Mouse (Mus musculus): ENCODE measurements at regions not wholly inside any gene's neighbourhood (a gene's known extent, or its start where the extent isn't known, plus 50 kb on each side); places are given as distances from the start of the nearest gene placed in this dataset.

GRCm38 (mm10) chr2:159889701-159890100 is 444.3 kb downstream of the Gm826 start:
- DNase-seq, result no peak

- DNase-seq, result no peak
Measured at GRCm38 (mm10) chr2:159884773-159885459, 449.0 kb downstream of the Gm826 start.

DNA sequence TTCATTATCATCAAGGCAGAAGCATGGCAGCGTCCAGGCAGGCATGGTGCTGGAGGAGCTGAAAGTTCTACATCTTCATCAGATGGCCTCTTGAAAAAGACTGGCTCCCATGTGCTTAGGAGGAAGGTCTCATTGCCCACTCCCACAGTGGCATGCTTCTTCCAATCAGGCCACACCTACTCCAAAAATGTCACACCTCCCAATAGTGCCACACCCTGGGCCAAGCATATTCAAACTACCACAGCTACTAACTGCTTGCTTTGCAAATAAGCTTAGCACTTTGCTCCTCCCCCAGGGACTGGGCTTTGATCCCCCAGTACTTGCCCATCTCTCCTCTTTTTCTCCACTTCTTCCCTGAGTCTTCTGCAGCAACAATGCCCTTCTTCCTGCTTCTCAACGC is 467.0 kb downstream of the Gm826 start:
- no peak for DNase-seq

DNA sequence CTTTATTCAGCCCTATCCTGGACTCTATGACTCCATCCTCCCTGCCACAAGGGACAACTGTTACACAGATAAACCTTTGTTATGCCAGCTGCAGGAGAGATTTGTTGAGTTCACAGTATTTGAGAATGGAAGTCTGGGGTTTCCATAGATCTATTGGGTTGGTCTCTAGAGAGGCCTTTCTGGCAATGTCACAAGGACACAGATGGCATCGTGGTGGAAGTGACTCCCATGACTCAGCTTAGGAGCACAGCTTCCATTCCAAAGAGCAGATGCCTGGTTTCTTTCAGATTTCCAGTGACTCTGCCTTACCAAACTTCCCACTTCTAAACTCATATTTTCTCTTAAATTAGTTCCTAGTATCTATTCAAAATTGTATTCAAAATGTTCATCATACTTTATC is 467.6 kb downstream of the Gm826 start:
- DNase-seq, result no peak

DNA sequence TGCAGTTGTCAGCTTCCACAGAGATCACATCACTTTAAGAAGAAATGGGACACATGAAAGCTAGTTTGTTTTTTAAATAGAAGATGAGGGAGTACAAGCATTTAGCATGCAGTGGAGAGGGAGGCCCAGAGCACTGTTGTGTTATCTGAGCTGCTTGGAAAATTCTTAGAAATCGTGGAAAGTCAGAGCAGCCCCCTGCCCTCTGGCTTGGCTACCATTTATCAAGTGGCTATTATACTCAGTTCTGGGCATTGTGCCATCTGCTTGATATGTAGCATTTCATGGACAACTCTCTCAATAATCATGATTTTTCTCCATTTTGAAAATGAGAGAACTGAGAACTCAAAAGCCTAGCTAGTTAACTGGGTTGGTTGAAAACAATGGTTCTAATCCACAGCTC is 470.8 kb downstream of the Gm826 start:
- DNase-seq, result no peak

DNA sequence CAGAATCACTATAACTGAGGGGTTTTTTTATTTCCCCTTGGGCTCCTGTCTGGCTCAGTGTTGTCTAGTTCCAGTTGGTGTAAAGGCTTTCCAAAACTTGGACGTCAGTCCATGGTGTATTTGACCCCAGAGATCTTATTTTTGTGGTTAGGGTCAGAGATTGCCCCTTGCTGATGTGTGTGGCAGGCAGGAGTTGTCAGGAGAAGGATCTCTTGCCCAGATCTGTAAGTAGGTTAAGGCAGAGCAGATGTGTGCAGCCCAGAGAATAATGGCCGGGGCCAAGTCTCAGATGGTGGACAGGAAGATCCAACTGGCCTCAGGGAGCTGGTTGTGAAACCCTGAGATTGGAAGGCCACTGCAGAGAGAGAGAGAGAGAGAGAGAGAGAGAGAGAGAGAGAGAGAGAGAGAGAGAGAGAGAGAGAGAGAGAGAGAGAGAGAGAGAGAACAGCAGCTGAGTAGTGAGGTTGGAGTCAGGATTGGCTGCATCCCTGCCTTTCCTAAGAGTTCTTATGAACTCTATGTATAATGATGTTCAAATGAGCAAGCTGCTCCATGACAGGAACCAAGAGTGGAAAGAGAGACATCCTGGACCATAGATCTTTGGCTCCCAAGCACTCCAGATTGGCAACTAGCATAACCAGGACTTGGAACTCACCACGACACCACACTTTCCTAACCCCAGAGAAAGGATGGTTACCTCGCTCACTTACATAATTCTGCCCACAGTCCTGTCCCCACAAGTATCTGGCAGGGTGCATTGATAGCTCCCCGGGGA is 479.9 kb downstream of the Gm826 start:
- DNase-seq, result no peak

DNA sequence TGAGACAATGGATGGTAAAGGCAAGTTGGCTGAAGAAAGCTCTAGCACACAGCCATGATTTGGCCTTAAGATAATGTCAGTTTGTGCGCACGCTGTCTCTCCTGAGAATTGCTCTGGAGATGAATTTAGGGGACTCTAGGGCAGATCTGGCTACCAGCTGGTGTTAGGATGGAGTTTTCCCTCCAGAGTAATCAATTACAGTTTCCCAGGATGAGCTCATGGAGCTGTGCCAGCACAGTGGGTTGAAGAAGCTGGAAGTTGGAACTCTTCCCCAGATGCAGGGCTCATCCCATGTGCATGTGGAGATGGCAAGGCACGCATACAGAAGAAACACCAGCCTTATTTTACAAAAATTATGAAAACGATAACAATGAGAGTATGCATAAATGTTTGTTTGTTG is 481.0 kb downstream of the Gm826 start:
- DNase-seq, result no peak

GRCm38 (mm10) chr2:159832488-159833113 is 501.4 kb downstream of the Gm826 start:
- no peak for DNase-seq

- no peak for DNase-seq
Measured at GRCm38 (mm10) chr2:159826417-159826816, 507.5 kb downstream of the Gm826 start.

- peak; percentile 1 for DNase-seq
Measured at GRCm38 (mm10) chr2:159818556-159818955, 515.4 kb downstream of the Gm826 start.

GRCm38 (mm10) chr2:159816344-159816743 is 517.6 kb downstream of the Gm826 start:
- DNase-seq, result no peak

Measured in cerebellum, adult 9-10 months (tissue).